Comparison of ENCODE assay signal across 21 mouse cellular contexts in the genomic region with DNA sequence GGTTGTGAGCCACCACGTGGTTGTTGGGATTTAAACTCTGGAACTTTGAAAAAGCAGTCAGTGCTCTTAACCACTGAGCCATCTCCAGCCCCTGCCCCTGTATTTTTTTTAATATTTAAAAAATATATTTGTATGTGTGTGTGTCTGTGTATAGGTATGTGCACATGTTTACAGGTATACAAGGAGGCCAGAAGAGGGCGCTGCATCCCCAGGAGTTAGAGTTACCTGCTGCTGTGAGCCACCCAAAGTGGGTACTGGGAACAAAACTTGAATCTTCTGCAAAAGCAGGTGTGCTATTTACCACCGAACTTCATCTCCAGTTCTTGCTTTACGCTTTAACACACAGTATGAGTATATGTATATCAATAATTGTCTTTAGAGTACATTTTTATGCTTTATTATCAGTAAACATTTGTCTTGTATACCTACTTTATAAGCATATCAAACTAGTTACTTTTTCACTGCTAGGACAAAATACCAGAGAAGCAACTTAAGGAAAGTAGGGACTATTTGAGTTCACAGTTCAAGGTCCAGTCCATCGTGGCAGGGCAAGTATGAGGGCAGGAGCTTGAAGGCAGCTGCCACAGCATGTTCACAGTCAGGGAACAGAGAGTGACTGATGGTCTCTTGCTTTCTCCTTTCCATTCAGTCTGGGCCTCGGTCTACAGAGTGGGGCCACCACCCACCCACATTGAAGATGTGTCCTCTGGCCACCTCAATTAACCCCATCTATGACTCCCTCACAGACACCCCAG. TPM values are rescaled to one million over a fixed set of nuclear protein-coding genes. Genes with fewer than 3 reads are reported as not detected.
A peak's percentile ranks its signal among the peaks of the same experiment; 100 is the strongest.
DNase-seq lines count a peak whose midpoint lies in the region; ATAC-seq and TF ChIP-seq lines count a peak whose summit lies in the region.
"Had no signal": no experiment of that assay in that cellular context is flagged by ENCODE, and none has a peak within 500 bp of the region (broad histone marks: within the 10 kb centered on the region; RNA-seq: fewer than 3 reads in every experiment).

No protein-coding gene starts in this region.

- H3K4me2 ChIP-seq in heart, postnatal 0 days (ENCODE audit: low read depth, low read length), result no peak overlapping the region
- no peak overlapping the region for H3K4me2 ChIP-seq in heart, embryonic 12.5 days
- no peak overlapping the region for H3K4me2 ChIP-seq in lung, postnatal 0 days (replicated peaks; ENCODE audit: low read depth, low read length)
- H3K4me2 ChIP-seq: embryonic facial prominence, embryonic 12.5 days; heart, embryonic 15.5 days; hindbrain, embryonic 15.5 days; limb, embryonic 13.5 days; liver, embryonic 15.5 days; midbrain, embryonic 12.5 days had no signal

- TF ChIP-seq CTCF in heart, postnatal 0 days (IDR thresholded peaks at IDR 0.05; ENCODE audit: low read depth), result no peak
- peak; percentile 9; the same call in 1 of the 2 replicates for TF ChIP-seq CTCF in lung, postnatal 0 days (IDR thresholded peaks at IDR 0.05)

- H3K9ac ChIP-seq in heart, postnatal 0 days (replicated peaks; ENCODE audit: low read depth, low read length), result no peak overlapping the region
- no peak overlapping the region for H3K9ac ChIP-seq in heart, embryonic 12.5 days
- no peak overlapping the region for H3K9ac ChIP-seq in lung, postnatal 0 days (replicated peaks; ENCODE audit: low read depth)
- H3K9ac ChIP-seq: embryonic facial prominence, embryonic 12.5 days; heart, embryonic 15.5 days; hindbrain, embryonic 15.5 days; limb, embryonic 13.5 days; liver, embryonic 15.5 days; midbrain, embryonic 12.5 days had no signal

- peak; percentile 0 for DNase-seq in heart, postnatal 0 days (ENCODE audit: low spot score)
- DNase-seq in kidney, adult 9 months, result peak; percentile 79
- DNase-seq in kidney, postnatal 10 days, result no peak
- no peak for DNase-seq in lung, postnatal 0 days (ENCODE audit: low spot score)
- DNase-seq in lung, postnatal 10 days, result no peak
- DNase-seq in kidney, postnatal 36 days, result peak; percentile 63 to 65
- no peak for DNase-seq in ovary, postnatal 36 days (ENCODE audit: low spot score)
- DNase-seq: adrenal gland, adult 8-10 months; cerebellum, adult 11-12 months; gastrocnemius, postnatal 25 days; lung, postnatal 14 days; right cerebral cortex, postnatal 14 days; spleen, adult 18-20 months; thymus, postnatal 36 days had no signal

- no peak for TF ChIP-seq EP300 in heart, postnatal 0 days (IDR thresholded peaks at IDR 0.05; ENCODE audit: low read depth)
- no peak for TF ChIP-seq EP300 in lung, postnatal 0 days (IDR thresholded peaks at IDR 0.05)

- H3K4me1 ChIP-seq in heart, postnatal 0 days (ENCODE audit: control insufficient read depth, insufficient read depth), result no peaks in the 10 kb centered on the region
- 0 out of 2 replicates have a peak, but pooled peaks cover 6% of the 10 kb centered on the region for H3K4me1 ChIP-seq in heart, embryonic 12.5 days (replicated peaks)
- H3K4me1 ChIP-seq in lung, postnatal 0 days (ENCODE audit: insufficient read depth, low read depth, low read length), result no peaks in the 10 kb centered on the region
- H3K4me1 ChIP-seq: embryonic facial prominence, embryonic 12.5 days; heart, embryonic 15.5 days; limb, embryonic 13.5 days had no signal

- no peaks in the 10 kb centered on the region for H3K36me3 ChIP-seq in heart, postnatal 0 days (replicated peaks; ENCODE audit: control insufficient read depth, insufficient read depth, low read length)
- no peaks in the 10 kb centered on the region for H3K36me3 ChIP-seq in heart, embryonic 12.5 days
- no peaks in the 10 kb centered on the region for H3K36me3 ChIP-seq in lung, postnatal 0 days (ENCODE audit: insufficient read depth, low read length)
- H3K36me3 ChIP-seq: embryonic facial prominence, embryonic 12.5 days; heart, embryonic 15.5 days; hindbrain, embryonic 15.5 days; limb, embryonic 13.5 days; liver, embryonic 15.5 days; midbrain, embryonic 12.5 days had no signal

- no peak for ATAC-seq in heart, postnatal 0 days (ENCODE audit: insufficient read depth, low read depth)
- no peak for ATAC-seq in heart, embryonic 12.5 days (ENCODE audit: insufficient number of reproducible peaks, low FRiP score)
- no peak for ATAC-seq in lung, postnatal 0 days

- 85% methylated on average over 6 of the region's 6 CpGs for WGBS in heart, postnatal 0 days
- 79% methylated on average over 6 of the region's 6 CpGs for WGBS in heart, embryonic 12.5 days
- 75% methylated on average over 6 of the region's 6 CpGs for WGBS in lung, postnatal 0 days

- no peaks in the 10 kb centered on the region for H3K9me3 ChIP-seq in heart, postnatal 0 days (replicated peaks; ENCODE audit: control insufficient read depth, low read length)
- peaks cover 6% of the 10 kb centered on the region for H3K9me3 ChIP-seq in heart, embryonic 12.5 days (replicated peaks)
- H3K9me3 ChIP-seq in lung, postnatal 0 days (ENCODE audit: low read length), result no peaks in the 10 kb centered on the region
- H3K9me3 ChIP-seq: embryonic facial prominence, embryonic 12.5 days; heart, embryonic 15.5 days; hindbrain, embryonic 15.5 days; liver, embryonic 15.5 days had no signal

- H3K27ac ChIP-seq in heart, postnatal 0 days (ENCODE audit: low read depth), result no peak overlapping the region
- no peak overlapping the region for H3K27ac ChIP-seq in heart, embryonic 12.5 days (ENCODE audit: poor library complexity, severe bottlenecking)
- no peak overlapping the region for H3K27ac ChIP-seq in lung, postnatal 0 days (ENCODE audit: low read length)
- H3K27ac ChIP-seq: heart, embryonic 15.5 days; hindbrain, embryonic 15.5 days; liver, embryonic 15.5 days; midbrain, embryonic 12.5 days had no signal

- H3K27me3 ChIP-seq in heart, postnatal 0 days (ENCODE audit: control insufficient read depth, insufficient read depth, low read length), result no peaks in the 10 kb centered on the region
- H3K27me3 ChIP-seq in heart, embryonic 12.5 days (replicated peaks), result no peaks in the 10 kb centered on the region
- no peaks in the 10 kb centered on the region for H3K27me3 ChIP-seq in lung, postnatal 0 days (replicated peaks; ENCODE audit: insufficient read depth, low read length)
- H3K27me3 ChIP-seq: embryonic facial prominence, embryonic 12.5 days; heart, embryonic 15.5 days; hindbrain, embryonic 15.5 days; limb, embryonic 13.5 days; liver, embryonic 15.5 days; midbrain, embryonic 12.5 days had no signal

- H3K4me3 ChIP-seq in heart, postnatal 0 days (ENCODE audit: low read depth, low read length), result no peak overlapping the region
- H3K4me3 ChIP-seq in heart, embryonic 12.5 days, result no peak overlapping the region
- H3K4me3 ChIP-seq in lung, postnatal 0 days (ENCODE audit: low read depth, low read length), result no peak overlapping the region
- H3K4me3 ChIP-seq: embryonic facial prominence, embryonic 12.5 days; heart, embryonic 15.5 days; hindbrain, embryonic 15.5 days; limb, embryonic 13.5 days; liver, embryonic 15.5 days; midbrain, embryonic 12.5 days had no signal

RNA-seq across cellular contexts. Expression of gene Stt3b, which starts 8.6 kb away (rescaled TPM):
- total RNA-seq in heart, postnatal 0 days (2014; rRNA removed; ENCODE audit: low replicate concordance), result 64.2 and 67.1 TPM in 2 replicates
- polyA plus RNA-seq in heart, postnatal 0 days (2015; fragmentation: Nextera tagmentation; extraction: Ambion mirVana), result 33.9 and 34.4 TPM in 2 replicates
- 121 and 122 TPM in 2 replicates for polyA plus RNA-seq in heart, embryonic 12.5 days (2016; fragmentation: Nextera tagmentation; extraction: Ambion mirVana)
- polyA plus RNA-seq in lung, postnatal 0 days (2015; fragmentation: Nextera tagmentation; extraction: Ambion mirVana), result 56.6 and 62.3 TPM in 2 replicates

Comparison
In these comparisons a context has a peak if more than half of its experiments do, and no peak if none do; other contexts are left out.
1. DNase-seq: peak in heart, postnatal 0 days (single experiment), kidney, adult 9 months (single experiment) and kidney, postnatal 36 days (2 of 2); none in kidney, postnatal 10 days (single experiment), lung, postnatal 0 days (single experiment), lung, postnatal 10 days (single experiment) and ovary, postnatal 36 days (single experiment).